Mouse (Mus musculus): ENCODE measurements around the gene Zfp597.

DNA sequence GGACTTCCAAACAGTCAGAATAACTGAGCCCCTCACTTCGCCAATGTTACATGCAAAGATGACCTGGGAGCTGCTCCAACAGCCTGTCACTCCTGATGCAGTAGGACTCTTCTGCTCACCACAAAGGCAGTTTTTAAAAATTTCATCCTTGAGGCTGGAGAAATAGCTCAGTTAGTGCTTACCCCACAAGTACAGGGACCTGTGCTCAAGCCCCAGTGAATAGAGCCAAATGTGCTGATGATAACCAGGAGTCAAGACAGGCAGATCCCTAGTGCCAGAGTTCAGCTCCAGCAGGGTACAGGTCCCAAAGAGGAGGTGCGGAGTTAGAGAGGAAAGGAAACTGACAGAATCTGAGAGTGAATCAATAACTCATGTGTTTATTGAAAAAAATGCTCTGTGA lies 48.9 kb downstream of the Zfp597 start:
- TF ChIP-seq GATA1 (IDR thresholded peaks at IDR 0.05; ENCODE audit: low read length) (no peak), TAL1 (IDR thresholded peaks at IDR 0.05; ENCODE audit: low read length) (no peak)

All from erythroblast, embryonic 14.5 days (primary cell).